Mouse (Mus musculus) G1E (cell line): ENCODE results near the gene Ly9.

ENCODE experiments used
- CTCF ChIP-seq: IDR thresholded peaks from 2 replicates; pipeline ENCODE4 v1.5.1; 2012; ENCODE audit warnings: low read depth, low read length, inconsistent platforms, mixed read lengths
- GATA1 ChIP-seq: IDR thresholded peaks from 2 replicates; pipeline ENCODE4 v1.6.1; 2012; ENCODE audit warnings: borderline replicate concordance, low read length, inconsistent platforms, mixed read lengths
- GATA2 ChIP-seq: IDR thresholded peaks from 2 replicates; pipeline ENCODE4 v1.6.1; 2012; ENCODE audit warnings: low read depth, low read length, inconsistent platforms, borderline replicate concordance
- POLR2AphosphoS5 ChIP-seq: IDR thresholded peaks from 2 replicates; pipeline ENCODE4 v1.6.1; 2012; ENCODE audit warnings: low read depth, low read length, inconsistent platforms; ENCODE audit not compliant: insufficient replicate concordance
- TAL1 ChIP-seq: conservative IDR thresholded peaks from 2 replicates; pipeline ENCODE4 v1.6.1; 2012; ENCODE audit warnings: low read depth, low read length, inconsistent platforms, mixed read lengths

GRCm38 (mm10) chr1:171584584-171584983 lies 22.6 kb downstream of the Ly9 start:
- no peak for TF ChIP-seq CTCF
- TF ChIP-seq TAL1, result no peak
- no peak for TF ChIP-seq GATA2
- TF ChIP-seq GATA1, result no peak
- no peak for TF ChIP-seq POLR2AphosphoS5
